Mouse (Mus musculus) CH12.LX (cell line): ENCODE results near the gene Ciao2a.

ENCODE experiments used
- CTCF ChIP-seq, 2 experiments: IDR thresholded peaks in 1 of 2; conservative IDR thresholded peaks in 1 of 2; 2 replicates each; pipeline ENCODE4 v1.5.1; 2011 to 2012; ENCODE audit warnings: low read depth in 2 of 2, low read length in 2 of 2, improper control_type of control experiment in 1 of 2, inconsistent platforms in 1 of 2, mild to moderate bottlenecking in 1 of 2, moderate library complexity in 1 of 2
- E2F4 ChIP-seq: IDR thresholded peaks from 2 replicates; pipeline ENCODE4 v1.6.1; 2011; ENCODE audit warnings: low read depth, low read length, improper control_type of control experiment; ENCODE audit not compliant: insufficient replicate concordance
- EP300 ChIP-seq: IDR thresholded peaks from 2 replicates; pipeline ENCODE4 v1.6.1; 2011; ENCODE audit warnings: low read length, improper control_type of control experiment
- ETS1 ChIP-seq: conservative IDR thresholded peaks from 2 replicates; pipeline ENCODE4 v1.6.1; 2012; ENCODE audit warnings: low read depth, mild to moderate bottlenecking, inconsistent platforms, low read length, improper control_type of control experiment, moderate library complexity
- MAFK ChIP-seq: IDR thresholded peaks from 2 replicates; pipeline ENCODE4 v1.6.1; 2011; ENCODE audit warnings: low read length, improper control_type of control experiment; ENCODE audit not compliant: insufficient replicate concordance
- MAX ChIP-seq: IDR thresholded peaks from 2 replicates; pipeline ENCODE4 v1.6.1; 2011; ENCODE audit warnings: low read length, improper control_type of control experiment
- MAZ ChIP-seq: IDR thresholded peaks from 2 replicates; pipeline ENCODE4 v1.6.1; 2012; ENCODE audit warnings: low read depth, mild to moderate bottlenecking, inconsistent platforms, low read length, improper control_type of control experiment, moderate library complexity
- MEF2A ChIP-seq: IDR thresholded peaks from 2 replicates; pipeline ENCODE4 v1.6.1; 2014; ENCODE audit warnings: low read depth, mild to moderate bottlenecking, inconsistent platforms, low read length, improper control_type of control experiment, borderline replicate concordance
- MXI1 ChIP-seq: IDR thresholded peaks from 2 replicates; pipeline ENCODE4 v1.6.1; 2011; ENCODE audit warnings: mild to moderate bottlenecking, low read depth, low read length, improper control_type of control experiment
- NELFE ChIP-seq: IDR thresholded peaks from 2 replicates; pipeline ENCODE4 v1.6.1; 2011; ENCODE audit warnings: low read depth, low read length, improper control_type of control experiment
- NRF1 ChIP-seq: IDR thresholded peaks from 2 replicates; pipeline ENCODE4 v1.6.1; 2014; ENCODE audit warnings: low read depth, mild to moderate bottlenecking, inconsistent platforms, low read length, improper control_type of control experiment, moderate library complexity
- PAX5 ChIP-seq: IDR thresholded peaks from 2 replicates; pipeline ENCODE4 v1.6.1; 2012; ENCODE audit warnings: low read length, inconsistent platforms, mixed read lengths
- POLR2A ChIP-seq: IDR thresholded peaks from 2 replicates; pipeline ENCODE4 v1.6.1; 2011; ENCODE audit warnings: low read depth, mild to moderate bottlenecking, improper control_type of control experiment, low read length
- RCOR1 ChIP-seq: conservative IDR thresholded peaks from 2 replicates; pipeline ENCODE4 v1.6.1; 2012; ENCODE audit warnings: low read depth, mild to moderate bottlenecking, inconsistent platforms, low read length, improper control_type of control experiment

- TF ChIP-seq CTCF (conservative IDR thresholded peaks at IDR 0.05 in 1 of 2, IDR thresholded peaks at IDR 0.05 in 1 of 2; ENCODE audit: low read depth in 2 of 2, low read length in 2 of 2) (no peak), MAFK (no peak), MAX (no peak), POLR2A (no peak), PAX5 (no peak), EP300 (peak; percentile 45; the same call in 1 of the 2 replicates), MAZ (no peak), RCOR1 (no peak), ETS1 (no peak; the same call in 1 of the 2 replicates), MEF2A (no peak), MXI1 (no peak), NRF1 (no peak), E2F4 (no peak), NELFE (no peak)
Observed at GRCm38 (mm10) chr9:66131466-66131865, 5.1 kb downstream of the Ciao2a start.
